Mouse (Mus musculus) lung, embryonic 14.5 days (tissue): ENCODE results near the gene Ptger3. TPM values are rescaled to one million over a fixed set of nuclear protein-coding genes. Genes with fewer than 3 reads are reported as not detected.

Source experiments
- ATAC-seq: fragments of 200-750 bp; cut with Nextera tagmentation; 2 replicates; pipeline ENCODE4 v1.8.0; 2017; ENCODE audit warnings: mild to moderate bottlenecking, moderate TSS enrichment, moderate library complexity; ENCODE audit not compliant: insufficient read depth
- DNase-seq: peaks from one replicate; pipeline ENCODE4 v3.0.0-alpha.2; 2015
- H3K27ac ChIP-seq: fragments of 300-500 bp; sonication (generic); 2 replicates; pipeline ENCODE4 v1.5.1; 2014; ENCODE audit warnings: low read depth, mild to moderate bottlenecking, moderate library complexity
- H3K27me3 ChIP-seq: fragments of 300-500 bp; sonication (generic); 2 replicates; pipeline ENCODE4 v1.6.1; 2014; ENCODE audit warnings: low read length, control low read depth; ENCODE audit not compliant: insufficient read depth
- H3K36me3 ChIP-seq: fragments of 300-500 bp; sonication (generic); 2 replicates; pipeline ENCODE4 v1.6.1; 2014; ENCODE audit warnings: control low read depth; ENCODE audit not compliant: insufficient read depth
- H3K4me1 ChIP-seq: fragments of 300-500 bp; sonication (generic); 2 replicates; pipeline ENCODE4 v1.6.1; 2014; ENCODE audit warnings: antibody characterized with exemption, control low read depth; ENCODE audit not compliant: insufficient read depth
- H3K4me2 ChIP-seq: fragments of 300-500 bp; sonication (generic); 2 replicates; pipeline ENCODE4 v1.6.1; 2014; ENCODE audit warnings: mild to moderate bottlenecking
- H3K4me3 ChIP-seq: fragments of 300-500 bp; sonication (generic); 2 replicates; pipeline ENCODE4 v1.5.1; 2014; ENCODE audit warnings: low read depth, low read length
- H3K9ac ChIP-seq: fragments of 300-500 bp; sonication (generic); 2 replicates; pipeline ENCODE4 v1.6.1; 2014
- H3K9me3 ChIP-seq: fragments of 300-500 bp; sonication (generic); 2 replicates; pipeline ENCODE4 v1.6.1; 2016; ENCODE audit warnings: low read depth, low read length, control low read depth
- CTCF ChIP-seq: IDR thresholded peaks from 2 replicates; pipeline ENCODE4 v1.5.1; 2016; ENCODE audit warnings: antibody characterized with exemption, low read depth
- WGBS: fragments of 180-500 bp; shearing (Covaris S2); extraction: QIAGEN DNeasy Blood & Tissue Kit; methylation state at CpG from one replicate; pipeline ENCODE4 v1.1.7; 2014; 5-methylcytosine and 5-hydroxymethylcytosine counted together
- microRNA counts: library from miRNA; unstranded; fragments of <30 nt; microRNA quantifications from one replicate; lab custom pipeline; 2016
- microRNA-seq: library from miRNA; unstranded; fragments of <30 nt; microRNA quantifications from one replicate; pipeline ENCODE4, GENCODE M21; 2016; ENCODE audit warnings: borderline number of aligned reads
- polyA plus RNA-seq: library from polyadenylated mRNA; unstranded; fragments of >200 nt; fragmentation: Nextera tagmentation; extraction: Ambion mirVana; gene quantifications from 2 replicates; pipeline ENCODE4 v1.2.1, GENCODE M21; 2014

Gene Ptger3
- polyA plus RNA-seq, 1 experiment from 2014 or later: 9.6 TPM

- Histone ChIP-seq H3K27me3 (no peaks in the 10 kb centered on the region), H3K9ac (no peak overlapping the region), H3K27ac (no peak overlapping the region), H3K4me1 (no peaks in the 10 kb centered on the region), H3K4me3 (no peak overlapping the region), H3K4me2 (no peak overlapping the region), H3K36me3 (no peaks in the 10 kb centered on the region), H3K9me3 (no peaks in the 10 kb centered on the region)
- ATAC-seq (no peak), DNase-seq (no peak)
- no peak for TF ChIP-seq CTCF
These were observed 97.9 kb downstream of the Ptger3 start for GRCm38 (mm10) chr3:157664486-157665041.

- no peak for DNase-seq
- H3K9ac ChIP-seq: no peak overlapping the region
- no peak for TF ChIP-seq CTCF
- no peaks in the 10 kb centered on the region for H3K9me3 ChIP-seq
- no peak for ATAC-seq
- H3K4me3 ChIP-seq: no peak overlapping the region
- H3K36me3 ChIP-seq: no peaks in the 10 kb centered on the region
- 44% methylated on average over 1 of the region's 1 CpGs for WGBS
- H3K27ac ChIP-seq: no peak overlapping the region
- no peaks in the 10 kb centered on the region for H3K4me1 ChIP-seq
- H3K4me2 ChIP-seq: no peak overlapping the region
- no peaks in the 10 kb centered on the region for H3K27me3 ChIP-seq
These were observed 98.8 kb downstream of the Ptger3 start for GRCm38 (mm10) chr3:157665471-157665870.

GRCm38 (mm10) chr3:157666142-157666541 lies 99.5 kb downstream of the Ptger3 start:
- no peaks in the 10 kb centered on the region for H3K36me3 ChIP-seq
- H3K4me2 ChIP-seq: no peak overlapping the region
- H3K4me1 ChIP-seq: no peaks in the 10 kb centered on the region
- 76% methylated on average over 2 of the region's 2 CpGs for WGBS
- ATAC-seq (no peak), DNase-seq (no peak)
- no peaks in the 10 kb centered on the region for H3K9me3 ChIP-seq
- no peak overlapping the region for H3K4me3 ChIP-seq
- no peaks in the 10 kb centered on the region for H3K27me3 ChIP-seq
- no peak overlapping the region for H3K27ac ChIP-seq
- H3K9ac ChIP-seq: no peak overlapping the region
- TF ChIP-seq CTCF: no peak

- H3K27ac ChIP-seq: no peak overlapping the region
- H3K4me2 ChIP-seq: no peak overlapping the region
- H3K9ac ChIP-seq: no peak overlapping the region
- ATAC-seq (no peak), DNase-seq (no peak)
- no peaks in the 10 kb centered on the region for H3K27me3 ChIP-seq
- H3K9me3 ChIP-seq: no peaks in the 10 kb centered on the region
- no peaks in the 10 kb centered on the region for H3K36me3 ChIP-seq
- H3K4me1 ChIP-seq: no peaks in the 10 kb centered on the region
- no peak for TF ChIP-seq CTCF
- H3K4me3 ChIP-seq: no peak overlapping the region
- 78% methylated on average over 3 of the region's 3 CpGs for WGBS
These were observed 119.4 kb downstream of the Ptger3 start for GRCm38 (mm10) chr3:157686105-157686504.

- Histone ChIP-seq H3K9ac (no peak overlapping the region), H3K4me2 (no peak overlapping the region), H3K27me3 (no peaks in the 10 kb centered on the region), H3K4me1 (no peaks in the 10 kb centered on the region), H3K9me3 (no peaks in the 10 kb centered on the region), H3K36me3 (no peaks in the 10 kb centered on the region), H3K27ac (no peak overlapping the region), H3K4me3 (no peak overlapping the region)
- WGBS: 24% methylated on average over 6 of the region's 6 CpGs
- no peak for TF ChIP-seq CTCF
- DNase-seq (no peak), ATAC-seq (no peak)
These were observed 121.9 kb downstream of the Ptger3 start for GRCm38 (mm10) chr3:157688419-157689162.

MicroRNA genes within 50 kb of the gene (microRNA counts, 519-probe panel; counts per million panel counts)
- 2,422 counts per million, percentile 41 among the panel's probes with 10 or more counts for microRNA mmu-miR-186 (lab: Ali Mortazavi, UCI)

Small RNA genes within 50 kb of the gene (microRNA-seq; reads per million reads assigned to microRNA genes)
- gene Mir186: 606 reads per million, percentile 69 among the genes with 10 or more reads in this experiment

Other genes with a start within 250 kb of the Ptger3 start
- gene Zranb2, start 32.7 kb upstream of the Ptger3 start, polyA plus RNA-seq: 99.2 and 104 TPM in 2 replicates